Mouse (Mus musculus): ENCODE measurements around the gene Fdxacb1. TPM values are rescaled to one million over a fixed set of nuclear protein-coding genes. Genes with fewer than 3 reads are reported as not detected.

Gene Fdxacb1
- polyA plus RNA-seq, 1 experiment from 2014 or later = 10.7 TPM

DNA sequence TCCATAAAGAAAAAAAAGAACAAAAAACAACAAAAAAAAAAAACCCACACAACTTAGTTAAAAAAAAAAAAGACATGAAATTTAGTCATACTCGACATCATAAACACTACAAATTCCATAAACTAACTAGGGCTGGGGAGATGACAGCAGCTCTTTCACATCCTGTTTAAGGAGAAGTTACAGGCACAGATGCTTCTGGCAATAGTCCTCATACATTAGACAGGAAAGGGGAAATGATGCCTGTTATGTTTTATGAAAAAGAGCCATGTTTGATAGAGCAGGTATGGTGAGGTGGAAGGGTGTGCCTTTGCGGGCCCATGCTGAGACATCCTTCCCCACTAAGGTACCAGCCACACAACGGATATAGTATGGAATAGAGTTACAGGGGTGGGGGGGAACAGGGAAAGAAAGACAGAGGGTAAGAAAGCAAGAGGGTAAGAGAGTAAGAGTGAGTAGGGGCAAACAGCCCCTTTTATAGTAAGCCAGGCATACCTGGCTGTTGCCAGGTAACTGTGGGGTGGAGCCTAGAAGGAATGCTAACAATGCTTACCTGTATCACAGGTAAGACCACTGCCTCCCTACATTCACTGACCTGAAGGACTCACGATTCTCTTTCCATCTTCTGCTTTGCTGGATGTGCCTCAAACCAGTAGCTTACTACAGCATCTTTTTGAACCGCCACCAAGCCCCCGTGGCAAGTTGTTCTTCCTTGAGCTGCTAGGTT lies 6.4 kb upstream of the Fdxacb1 start:
- no peaks in the 10 kb centered on the region for H3K36me3 ChIP-seq (replicated peaks; ENCODE audit: control insufficient read depth, insufficient read depth)
- ATAC-seq (ENCODE audit: low FRiP score) = no peak
- DNase-seq (ENCODE audit: low spot score) = no peak
- no peak overlapping the region for H3K4me2 ChIP-seq (replicated peaks)
- no peak overlapping the region for H3K27ac ChIP-seq
- H3K9ac ChIP-seq = no peak overlapping the region
- WGBS = 65% methylated on average over 6 of the region's 6 CpGs
- H3K4me1 ChIP-seq (replicated peaks; ENCODE audit: control insufficient read depth, insufficient read depth, low read length) = no peaks in the 10 kb centered on the region
- H3K9me3 ChIP-seq (ENCODE audit: control insufficient read depth, low read length) = no peaks in the 10 kb centered on the region
- H3K4me3 ChIP-seq (replicated peaks; ENCODE audit: low read length) = no peak overlapping the region
- H3K27me3 ChIP-seq (ENCODE audit: control insufficient read depth, insufficient read depth, low read length) = no peaks in the 10 kb centered on the region; the same call in 1 of the 2 replicates

DNA sequence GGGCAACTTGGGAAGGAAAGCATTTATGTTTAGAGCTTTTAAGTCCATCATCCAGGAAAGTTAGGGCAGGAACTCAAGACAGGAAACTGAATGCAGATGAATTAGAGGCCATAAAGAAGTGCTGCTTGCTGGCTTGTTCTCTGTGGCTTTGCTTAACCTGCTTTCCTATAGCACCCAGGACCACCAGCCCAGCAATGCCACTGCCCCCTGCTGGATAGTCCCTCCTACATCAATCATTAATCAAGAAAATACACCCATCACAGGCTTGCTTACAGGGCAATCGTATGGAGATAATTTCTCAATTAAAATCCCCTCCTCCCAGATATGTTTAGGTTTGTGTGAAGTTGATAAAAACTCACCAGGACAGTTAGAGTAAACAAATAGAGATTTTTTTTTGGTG lies 4.7 kb upstream of the Fdxacb1 start:
- 77% methylated on average over 1 of the region's 1 CpGs for WGBS

DNA sequence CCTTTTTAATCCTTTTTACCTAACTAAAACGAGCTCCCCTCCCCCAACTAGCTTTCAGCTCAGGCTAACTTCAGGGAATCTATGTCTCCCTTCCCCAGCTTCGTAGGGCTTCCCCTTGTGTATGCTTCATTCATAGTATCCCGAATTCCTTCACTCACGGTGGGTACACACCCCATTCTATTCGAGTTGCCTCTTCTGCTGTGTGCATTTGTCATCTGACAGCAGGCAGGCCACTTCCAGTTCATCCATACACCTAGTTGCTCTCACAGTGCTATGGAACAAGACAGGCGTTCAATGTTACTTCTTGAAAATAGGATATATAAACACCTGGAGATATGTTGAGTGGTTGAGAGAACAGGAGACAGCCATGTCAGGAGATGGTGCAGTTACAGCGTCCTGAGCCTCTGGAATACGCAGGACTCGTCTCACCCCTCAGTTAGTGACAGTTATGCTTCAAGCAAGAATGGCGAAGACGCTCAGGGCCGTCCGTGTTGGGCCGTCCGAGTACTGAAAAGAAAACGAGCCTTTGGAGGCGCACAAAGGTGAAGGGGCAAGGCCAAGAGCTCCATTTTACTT lies 417 bp upstream of the Fdxacb1 start:
- Histone ChIP-seq H3K9me3 (ENCODE audit: control insufficient read depth, low read length) (no peaks in the 10 kb centered on the region), H3K27ac (peak overlapping the region; percentile 88), H3K9ac (peak overlapping the region; percentile 69), H3K36me3 (replicated peaks; ENCODE audit: control insufficient read depth, insufficient read depth) (peaks cover 10% of the 10 kb centered on the region; the same call in 1 of the 2 replicates), H3K4me1 (replicated peaks; ENCODE audit: control insufficient read depth, insufficient read depth, low read length) (peaks cover 16% of the 10 kb centered on the region), H3K4me2 (replicated peaks) (peak overlapping the region; percentile 85), H3K27me3 (ENCODE audit: control insufficient read depth, insufficient read depth, low read length) (no peaks in the 10 kb centered on the region), H3K4me3 (replicated peaks; ENCODE audit: low read length) (peak overlapping the region; percentile 55)
- WGBS = 6% methylated on average over 17 of the region's 17 CpGs
- peak; percentile 51 for ATAC-seq (ENCODE audit: low FRiP score)
- DNase-seq (ENCODE audit: low spot score) = no peak

More for the DNA sequence above, 4.7 kb upstream of the Fdxacb1 start:
- Histone ChIP-seq H3K9me3 (ENCODE audit: control insufficient read depth, low read length) (no peaks in the 10 kb centered on the region), H3K27me3 (ENCODE audit: control insufficient read depth, insufficient read depth, low read length) (no peaks in the 10 kb centered on the region; the same call in 1 of the 2 replicates), H3K9ac (no peak overlapping the region), H3K4me1 (replicated peaks; ENCODE audit: control insufficient read depth, insufficient read depth, low read length) (peaks cover 7% of the 10 kb centered on the region; the same call in 1 of the 2 replicates), H3K27ac (no peak overlapping the region), H3K4me2 (replicated peaks) (no peak overlapping the region), H3K36me3 (replicated peaks; ENCODE audit: control insufficient read depth, insufficient read depth) (no peaks in the 10 kb centered on the region), H3K4me3 (replicated peaks; ENCODE audit: low read length) (no peak overlapping the region)
- DNase-seq (ENCODE audit: low spot score) = peak; percentile 54
- no peak for ATAC-seq (ENCODE audit: low FRiP score)

DNA sequence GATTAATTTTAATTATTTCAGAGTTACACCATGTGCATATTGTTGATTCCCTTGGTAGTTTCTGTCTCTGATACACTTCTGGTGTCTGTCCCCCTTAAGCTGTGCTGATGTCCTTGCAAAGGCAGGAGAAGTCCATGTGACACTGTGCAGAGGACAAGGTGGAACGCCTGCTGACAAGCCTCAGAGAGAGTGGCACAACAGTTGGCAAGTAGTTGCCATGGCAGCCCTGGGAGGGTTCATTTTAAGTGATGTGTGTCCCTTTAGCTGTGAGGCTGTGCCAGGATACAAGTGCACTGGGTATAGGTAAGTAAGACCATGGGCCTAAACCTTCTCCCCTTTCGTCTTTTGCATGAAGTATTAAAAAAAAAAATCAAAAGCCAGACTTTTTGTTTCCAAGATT lies 2.0 kb downstream of the Fdxacb1 start:
- H3K9me3 ChIP-seq (ENCODE audit: control insufficient read depth, low read length) = no peaks in the 10 kb centered on the region
- H3K4me2 ChIP-seq (replicated peaks) = no peak overlapping the region
- H3K4me1 ChIP-seq (replicated peaks; ENCODE audit: control insufficient read depth, insufficient read depth, low read length) = peaks cover 25% of the 10 kb centered on the region
- no peaks in the 10 kb centered on the region for H3K27me3 ChIP-seq (ENCODE audit: control insufficient read depth, insufficient read depth, low read length)
- WGBS = 87% methylated on average over 2 of the region's 2 CpGs
- no peak overlapping the region for H3K27ac ChIP-seq
- H3K36me3 ChIP-seq (replicated peaks; ENCODE audit: control insufficient read depth, insufficient read depth) = peaks cover 10% of the 10 kb centered on the region; the same call in 1 of the 2 replicates
- no peak overlapping the region for H3K4me3 ChIP-seq (replicated peaks; ENCODE audit: low read length)
- DNase-seq (ENCODE audit: low spot score) = no peak
- ATAC-seq (ENCODE audit: low FRiP score) = no peak
- no peak overlapping the region for H3K9ac ChIP-seq

DNA sequence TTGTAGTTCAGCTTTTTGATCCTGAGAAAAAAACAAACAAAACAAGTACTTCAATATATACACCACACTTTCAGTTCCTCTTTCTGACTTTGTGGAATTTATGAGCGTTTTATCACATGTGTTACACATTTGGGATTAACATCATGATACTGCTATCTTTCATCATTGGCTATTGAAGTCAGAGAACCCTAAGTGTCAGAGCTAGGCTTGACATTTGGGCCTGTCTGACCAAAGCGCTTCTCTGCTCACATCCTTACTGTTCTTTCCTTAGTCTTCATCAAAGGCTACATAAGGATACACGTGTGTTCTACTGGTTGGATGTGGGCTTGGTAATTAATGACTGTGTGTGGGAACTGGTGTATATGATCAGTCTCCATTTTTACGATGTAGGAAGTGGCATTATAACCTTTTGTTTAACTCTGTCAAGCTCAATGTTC lies 6.0 kb downstream of the Fdxacb1 start:
- Histone ChIP-seq H3K4me3 (replicated peaks; ENCODE audit: low read length) (peak overlapping the region; percentile 81; the same call in 1 of the 2 replicates), H3K36me3 (replicated peaks; ENCODE audit: control insufficient read depth, insufficient read depth) (peaks cover 20% of the 10 kb centered on the region), H3K9ac (peak overlapping the region; percentile 94), H3K4me2 (replicated peaks) (peak overlapping the region; percentile 66), H3K27ac (peak overlapping the region; percentile 88; the same call in 1 of the 2 replicates), H3K27me3 (ENCODE audit: control insufficient read depth, insufficient read depth, low read length) (no peaks in the 10 kb centered on the region), H3K9me3 (ENCODE audit: control insufficient read depth, low read length) (no peaks in the 10 kb centered on the region), H3K4me1 (replicated peaks; ENCODE audit: control insufficient read depth, insufficient read depth, low read length) (peaks cover 23% of the 10 kb centered on the region)
- no peak for DNase-seq (ENCODE audit: low spot score)
- 73% methylated on average over 4 of the region's 4 CpGs for WGBS
- no peak for ATAC-seq (ENCODE audit: low FRiP score)

DNA sequence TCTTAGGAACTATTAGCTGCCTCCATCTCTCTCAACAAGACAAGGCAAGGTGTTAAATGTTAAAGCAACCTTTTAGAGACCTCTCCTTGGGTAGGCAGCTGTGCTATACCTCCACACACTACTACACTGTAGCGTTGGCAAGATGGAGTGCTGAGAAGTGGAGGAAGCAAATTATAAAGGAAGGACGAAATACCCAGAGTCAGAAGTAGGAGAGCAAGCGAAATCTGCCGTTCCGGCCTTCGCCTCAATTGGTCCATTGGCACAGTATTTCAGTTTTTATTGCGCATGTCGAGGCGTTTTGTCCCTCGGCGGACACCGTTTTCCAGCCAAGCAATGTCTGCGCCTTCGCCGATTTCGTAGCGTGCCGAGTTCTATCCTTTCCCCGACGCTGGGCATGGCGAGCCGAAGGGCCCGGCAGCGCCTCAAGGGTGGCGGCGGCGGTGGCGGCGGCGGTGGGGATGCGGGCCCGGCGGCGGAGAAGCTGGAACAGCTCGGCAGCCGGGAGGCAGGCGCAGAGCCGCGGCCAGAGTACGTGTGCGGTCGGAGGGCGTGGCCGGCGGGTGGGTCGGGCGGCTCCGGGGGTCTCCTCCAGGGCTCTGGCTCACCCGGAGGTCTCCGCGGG lies 7.1 kb downstream of the Fdxacb1 start, which contains the start of the genes Alg9 and 1110032A03Rik:
TSS of gene Alg9 (plus strand) at position 29 of the 622 bp plus-strand sequence.
TSS of gene 1110032A03Rik (minus strand) at position 530 of the 622 bp plus-strand sequence.
- H3K4me2 ChIP-seq (replicated peaks) = peak within 1 kb of the TSS; percentile 66
- DNase-seq (ENCODE audit: low spot score) (peak; percentile 90), ATAC-seq (ENCODE audit: low FRiP score) (peak; percentile 83)
- H3K9ac ChIP-seq = peak within 1 kb of the TSS; percentile 94
- peaks cover 20% of the 10 kb centered on the region for H3K4me1 ChIP-seq (replicated peaks; ENCODE audit: control insufficient read depth, insufficient read depth, low read length)
- H3K4me3 ChIP-seq (replicated peaks; ENCODE audit: low read length) = peak within 1 kb of the TSS; percentile 81
- H3K27ac ChIP-seq = peak within 1 kb of the TSS; percentile 88
- peaks cover 31% of the 10 kb centered on the region for H3K36me3 ChIP-seq (replicated peaks; ENCODE audit: control insufficient read depth, insufficient read depth)
- H3K27me3 ChIP-seq (ENCODE audit: control insufficient read depth, insufficient read depth, low read length) = no peaks in the 10 kb centered on the region
- no peaks in the 10 kb centered on the region for H3K9me3 ChIP-seq (ENCODE audit: control insufficient read depth, low read length)
- WGBS = under 1% methylated on average over 49 of the region's 51 CpGs

DNA sequence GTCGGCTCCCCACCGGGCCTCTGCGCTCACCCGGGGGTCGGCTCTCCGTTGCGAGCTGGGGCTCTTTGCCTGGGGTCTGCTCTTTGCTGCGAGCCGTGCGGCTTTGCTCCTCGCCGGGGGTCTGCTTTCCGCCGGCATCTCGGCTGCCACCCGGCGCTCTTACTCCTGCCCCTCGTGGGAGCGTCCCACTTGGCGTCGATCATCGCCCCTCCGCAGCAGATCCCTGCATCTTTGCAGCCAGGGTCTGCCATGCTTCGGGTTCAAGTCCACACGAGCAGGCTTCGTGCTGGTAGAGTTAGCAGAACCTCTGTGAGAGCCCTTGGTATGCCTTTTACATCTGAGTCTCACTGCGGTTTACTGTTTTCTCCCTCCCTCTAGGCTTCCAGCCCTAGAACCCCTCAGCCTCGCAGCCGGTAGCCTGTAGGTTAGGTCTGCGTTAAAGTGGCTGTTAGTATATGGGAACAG lies 7.7 kb downstream of the Fdxacb1 start:
- H3K4me2 ChIP-seq (replicated peaks) = peak overlapping the region; percentile 66
- ATAC-seq (ENCODE audit: low FRiP score) = peak; percentile 74
- H3K27ac ChIP-seq = peak overlapping the region; percentile 88
- peak overlapping the region; percentile 81 for H3K4me3 ChIP-seq (replicated peaks; ENCODE audit: low read length)
- no peaks in the 10 kb centered on the region for H3K9me3 ChIP-seq (ENCODE audit: control insufficient read depth, low read length)
- peaks cover 20% of the 10 kb centered on the region for H3K4me1 ChIP-seq (replicated peaks; ENCODE audit: control insufficient read depth, insufficient read depth, low read length)
- H3K36me3 ChIP-seq (replicated peaks; ENCODE audit: control insufficient read depth, insufficient read depth) = peaks cover 37% of the 10 kb centered on the region
- WGBS = 1% methylated on average over 30 of the region's 30 CpGs
- peak; percentile 33 for DNase-seq (ENCODE audit: low spot score)
- H3K27me3 ChIP-seq (ENCODE audit: control insufficient read depth, insufficient read depth, low read length) = no peaks in the 10 kb centered on the region
- peak overlapping the region; percentile 94 for H3K9ac ChIP-seq

DNA sequence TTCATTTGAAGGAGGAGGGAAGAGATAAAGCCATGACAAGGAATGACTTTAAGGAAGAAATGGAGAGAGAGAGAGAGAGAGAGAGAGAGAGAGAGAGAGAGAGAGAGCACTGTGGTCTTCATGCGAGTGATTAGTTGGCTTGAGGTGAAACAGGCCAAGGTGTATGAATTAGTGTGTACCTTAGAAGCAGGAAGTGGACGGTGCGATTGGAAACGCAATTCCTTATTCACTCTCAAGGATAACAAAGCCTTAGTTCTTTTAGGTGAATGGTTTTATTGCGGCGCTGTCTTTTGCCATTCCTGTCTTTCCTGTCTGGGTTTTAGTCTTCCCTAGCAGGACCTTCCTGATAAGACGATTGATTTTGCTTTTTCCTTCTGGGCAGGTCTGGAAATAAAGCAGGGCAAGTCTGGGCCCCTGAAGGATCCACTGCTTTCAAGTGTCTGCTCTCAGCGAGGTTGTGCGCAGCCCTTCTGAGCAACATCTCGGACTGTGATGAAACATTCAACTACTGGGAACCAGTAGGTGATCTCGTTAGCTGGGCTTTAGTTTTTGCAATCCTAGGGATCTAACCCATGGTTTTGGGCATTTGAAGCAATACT lies 8.2 kb downstream of the Fdxacb1 start:
- Histone ChIP-seq H3K9ac (peak overlapping the region; percentile 94), H3K4me3 (replicated peaks; ENCODE audit: low read length) (peak overlapping the region; percentile 81), H3K4me1 (replicated peaks; ENCODE audit: control insufficient read depth, insufficient read depth, low read length) (peaks cover 20% of the 10 kb centered on the region), H3K36me3 (replicated peaks; ENCODE audit: control insufficient read depth, insufficient read depth) (peaks cover 43% of the 10 kb centered on the region), H3K9me3 (ENCODE audit: control insufficient read depth, low read length) (no peaks in the 10 kb centered on the region), H3K27ac (peak overlapping the region; percentile 88), H3K27me3 (ENCODE audit: control insufficient read depth, insufficient read depth, low read length) (no peaks in the 10 kb centered on the region), H3K4me2 (replicated peaks) (peak overlapping the region; percentile 66)
- no peak for ATAC-seq (ENCODE audit: low FRiP score)
- DNase-seq (ENCODE audit: low spot score) = no peak
- 77% methylated on average over 11 of the region's 11 CpGs for WGBS

DNA sequence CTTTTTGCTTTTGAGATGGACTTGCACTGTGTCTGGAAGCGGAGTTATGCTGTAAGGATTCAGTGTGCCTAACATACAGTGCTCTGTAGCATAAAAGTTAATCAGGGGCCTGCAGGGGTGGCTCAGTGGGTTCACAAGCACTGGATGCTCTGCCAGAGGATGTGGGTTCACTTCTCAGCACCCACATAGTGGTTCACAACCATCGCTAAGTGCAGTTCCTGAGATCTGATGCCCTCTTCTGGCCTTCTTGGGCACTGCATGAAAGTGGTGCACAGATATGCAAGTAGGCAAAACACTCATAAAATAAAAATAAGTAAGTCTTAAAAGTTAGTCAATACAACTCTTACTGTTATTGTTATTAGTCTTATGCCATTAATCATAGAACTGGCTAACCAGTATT lies 14.1 kb downstream of the Fdxacb1 start:
- H3K27ac ChIP-seq = no peak overlapping the region
- no peak for DNase-seq (ENCODE audit: low spot score)
- no peak for ATAC-seq (ENCODE audit: low FRiP score)
- H3K4me2 ChIP-seq (replicated peaks) = no peak overlapping the region
- 77% methylated on average over 2 of the region's 2 CpGs for WGBS
- H3K9me3 ChIP-seq (ENCODE audit: control insufficient read depth, low read length) = no peaks in the 10 kb centered on the region
- no peaks in the 10 kb centered on the region for H3K4me1 ChIP-seq (replicated peaks; ENCODE audit: control insufficient read depth, insufficient read depth, low read length)
- no peaks in the 10 kb centered on the region for H3K27me3 ChIP-seq (ENCODE audit: control insufficient read depth, insufficient read depth, low read length)
- H3K36me3 ChIP-seq (replicated peaks; ENCODE audit: control insufficient read depth, insufficient read depth) = peaks cover 91% of the 10 kb centered on the region
- no peak overlapping the region for H3K4me3 ChIP-seq (replicated peaks; ENCODE audit: low read length)
- no peak overlapping the region for H3K9ac ChIP-seq

Data from hindbrain, embryonic 14.5 days (tissue).